Mouse (Mus musculus): ENCODE data around the gene Hspa1l.
"Not testable (repeated sequence)": the region's sequence is repeated elsewhere in the genome, so short reads cannot be mapped to it uniquely, and the experiment has no call there.

Hspa1l gene

DNA sequence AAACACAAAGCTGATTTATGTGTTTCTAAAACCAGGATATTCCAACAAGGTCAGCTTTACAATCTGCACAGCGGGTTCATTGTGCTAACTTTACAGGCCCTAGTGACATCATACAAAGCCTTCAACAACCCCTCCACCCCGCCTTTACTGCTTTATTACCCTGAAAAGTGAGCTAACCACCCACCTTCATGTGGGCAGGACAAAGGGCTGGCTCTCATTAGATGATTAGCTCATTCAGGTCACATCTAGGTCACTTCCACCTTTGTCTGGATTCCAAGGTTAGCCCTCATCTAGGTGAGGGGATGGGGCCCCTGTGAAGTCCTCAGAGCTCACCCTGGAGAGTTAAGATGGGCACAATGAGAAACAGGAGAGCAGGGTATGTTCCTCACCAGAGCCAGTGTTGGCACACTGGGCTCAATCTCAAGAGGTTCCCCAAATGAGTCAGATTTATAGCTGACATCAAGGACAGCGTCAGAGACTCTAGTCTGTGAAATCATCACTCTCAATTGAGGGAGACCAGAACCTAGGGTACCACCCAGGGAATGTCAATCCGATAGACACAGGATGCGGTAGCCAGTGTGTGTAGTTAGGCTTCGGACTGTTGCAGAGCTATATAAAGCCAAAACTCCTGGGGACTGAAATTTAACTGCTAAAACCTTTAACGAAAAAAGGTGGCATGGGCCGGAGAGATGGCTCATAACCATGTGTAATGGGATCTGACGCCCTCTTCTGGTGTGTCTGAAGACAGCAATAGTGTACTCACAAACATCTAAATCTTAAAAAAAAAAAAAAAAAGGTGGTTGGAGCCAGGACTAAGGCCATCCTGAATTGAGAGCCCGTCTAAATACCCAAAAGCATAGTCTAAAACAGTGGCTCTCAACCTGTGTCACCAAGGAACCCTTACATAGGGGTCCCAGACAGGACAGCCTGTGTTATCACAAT lies 21.7 kb upstream of the Hspa1l start:
- no peak for DNase-seq (ENCODE audit: low spot score in 2 of 2)

DNA sequence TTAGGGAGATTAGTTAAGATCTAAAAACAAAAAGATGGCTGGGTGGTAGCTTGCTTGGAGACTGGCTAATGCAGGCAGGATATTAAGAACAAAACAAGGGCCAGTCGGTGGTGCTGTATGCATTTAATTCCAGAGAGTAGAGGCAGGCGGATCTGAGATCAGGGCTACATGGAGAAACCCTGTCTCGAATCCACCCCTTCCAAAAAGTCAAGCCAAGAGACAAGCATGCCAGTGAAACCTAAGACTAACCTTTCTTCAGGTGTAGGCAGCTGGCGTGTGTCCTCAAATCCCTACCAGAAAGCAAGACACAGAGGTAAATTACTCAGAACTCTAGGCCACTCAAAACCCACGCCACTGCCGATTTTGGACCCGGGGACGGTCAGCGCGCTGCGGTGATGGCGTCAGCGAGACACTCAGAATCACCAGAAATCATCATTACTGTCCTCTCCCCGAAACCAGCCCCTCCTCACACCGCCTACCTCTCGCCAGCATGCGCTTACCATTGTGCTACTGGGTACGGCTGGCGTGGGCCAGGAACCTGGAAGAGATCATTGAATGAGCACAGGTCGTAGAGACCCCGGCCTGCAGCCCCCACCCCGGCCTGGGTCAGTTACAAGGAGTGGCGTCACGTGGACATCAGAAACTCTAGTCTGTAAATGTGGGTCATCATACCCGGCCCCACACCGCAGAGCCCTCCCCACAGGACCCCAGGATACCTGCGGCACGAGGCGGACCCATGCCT lies 20.7 kb upstream of the Hspa1l start:
- DNase-seq (ENCODE audit: low spot score in 2 of 2) = peak in 1 of 2 experiments; percentile 69

DNA sequence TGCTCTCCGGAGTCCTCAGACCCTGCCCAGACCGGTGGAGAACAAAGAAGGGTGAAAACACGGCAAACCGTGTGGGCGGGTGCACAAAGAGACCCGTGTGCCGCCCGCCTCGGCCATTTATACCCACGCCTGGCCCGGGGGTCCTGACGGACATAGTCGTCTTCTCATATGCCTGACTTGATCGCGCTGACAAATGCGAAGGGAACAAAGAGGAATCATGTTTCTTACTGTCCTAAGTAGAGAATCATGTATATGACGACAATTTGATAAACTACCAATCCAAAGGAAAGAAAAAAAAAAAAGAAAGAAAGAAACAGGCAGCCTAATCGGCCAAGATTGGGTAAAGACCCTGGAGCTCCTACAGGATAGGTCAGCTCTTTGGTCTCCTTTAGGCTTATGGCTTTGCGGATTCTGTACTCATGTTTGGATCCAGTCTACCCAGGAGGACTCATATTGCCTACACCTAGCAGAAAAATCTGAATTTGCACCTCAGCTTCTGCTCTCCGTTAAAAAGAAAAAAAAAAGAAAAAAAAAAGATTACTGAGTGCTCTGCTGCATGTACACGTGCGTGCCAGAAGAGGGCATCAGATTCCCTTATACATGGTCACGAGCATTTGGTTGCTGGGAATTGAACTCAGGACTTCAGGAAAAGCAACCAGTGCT lies 20.0 kb upstream of the Hspa1l start:
- peak in 1 of 2 experiments; percentile 80 for DNase-seq (ENCODE audit: low spot score in 2 of 2)

DNA sequence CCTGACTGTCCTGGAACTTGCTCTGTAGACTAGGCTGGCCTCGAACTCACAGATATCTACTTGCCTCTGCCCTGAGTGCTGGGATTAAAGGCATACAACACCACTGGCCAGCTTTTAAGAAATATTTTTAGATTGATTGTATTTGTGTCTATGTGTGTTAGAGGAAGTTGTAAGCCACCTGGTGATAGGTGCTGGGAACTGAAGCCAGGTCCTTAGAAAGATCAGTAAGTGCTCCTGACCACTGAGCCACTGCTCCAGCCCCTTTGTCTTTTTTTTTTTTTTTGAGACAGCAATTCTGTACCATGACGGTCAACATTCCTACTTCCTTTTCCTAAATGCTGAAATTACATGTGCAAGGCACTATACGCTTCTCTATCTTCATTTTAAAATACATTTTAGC lies 19.2 kb upstream of the Hspa1l start:
- DNase-seq (ENCODE audit: low spot score in 2 of 2) = no peak

DNA sequence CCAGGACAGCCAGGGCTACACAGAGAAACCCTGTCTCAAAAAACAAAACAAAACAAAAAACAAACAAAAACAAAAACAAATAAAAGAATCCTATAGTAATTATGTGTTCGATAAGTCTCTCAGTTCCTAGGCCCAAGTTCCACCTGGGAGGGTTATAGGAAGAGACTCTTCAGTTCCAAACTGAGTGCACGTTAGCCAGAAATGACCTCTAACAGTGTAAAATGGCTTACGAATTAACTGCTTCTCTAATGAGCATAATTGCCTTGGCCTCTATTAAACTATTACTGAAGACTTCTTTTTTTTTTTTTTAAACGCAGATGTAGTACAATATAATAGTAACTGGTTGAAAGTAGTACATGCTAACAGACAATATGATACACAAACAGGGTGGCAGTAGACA lies 18.6 kb upstream of the Hspa1l start:
- no peak for DNase-seq (ENCODE audit: low spot score in 2 of 2)

DNA sequence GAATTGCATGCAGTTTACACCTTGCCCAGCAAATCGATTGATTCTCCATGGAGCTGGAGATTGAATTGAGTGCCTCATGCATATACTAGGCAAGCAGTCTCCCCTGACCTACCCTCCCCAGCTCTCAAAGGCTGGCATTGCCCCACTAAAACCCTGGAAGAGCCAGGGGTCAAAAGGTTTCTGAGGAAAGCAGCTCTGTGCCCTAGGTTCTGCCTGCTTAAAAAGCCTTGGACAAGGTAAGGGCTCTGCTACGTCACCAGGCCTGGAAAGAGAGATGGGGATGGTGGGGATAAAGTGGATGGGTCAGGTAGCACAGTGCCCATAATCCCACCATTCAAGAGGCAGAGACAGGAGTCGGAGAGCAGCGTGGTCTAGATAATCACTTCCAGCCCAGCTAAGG lies 17.7 kb upstream of the Hspa1l start:
- no peak for DNase-seq (ENCODE audit: low spot score in 2 of 2)

DNA sequence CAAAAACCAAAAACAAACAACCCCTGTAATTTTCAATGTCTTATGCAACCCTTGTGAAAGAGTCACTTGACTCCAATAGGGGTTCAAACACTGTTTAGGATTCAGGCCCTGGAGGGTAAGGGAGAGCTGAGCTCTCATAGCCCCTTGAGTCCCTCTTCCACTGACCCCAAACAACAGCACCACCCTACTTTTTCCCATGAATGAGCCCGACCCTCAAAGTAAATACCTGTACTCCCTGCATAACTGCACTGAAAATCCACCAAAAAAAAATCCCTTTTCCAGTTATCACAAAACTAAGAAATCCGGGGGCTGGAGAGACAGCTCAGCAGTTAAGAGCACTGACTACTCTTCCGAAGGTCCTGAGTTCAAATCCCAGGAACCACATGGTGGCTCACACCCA lies 16.6 kb upstream of the Hspa1l start:
- no peak for DNase-seq (ENCODE audit: low spot score in 2 of 2)

DNA sequence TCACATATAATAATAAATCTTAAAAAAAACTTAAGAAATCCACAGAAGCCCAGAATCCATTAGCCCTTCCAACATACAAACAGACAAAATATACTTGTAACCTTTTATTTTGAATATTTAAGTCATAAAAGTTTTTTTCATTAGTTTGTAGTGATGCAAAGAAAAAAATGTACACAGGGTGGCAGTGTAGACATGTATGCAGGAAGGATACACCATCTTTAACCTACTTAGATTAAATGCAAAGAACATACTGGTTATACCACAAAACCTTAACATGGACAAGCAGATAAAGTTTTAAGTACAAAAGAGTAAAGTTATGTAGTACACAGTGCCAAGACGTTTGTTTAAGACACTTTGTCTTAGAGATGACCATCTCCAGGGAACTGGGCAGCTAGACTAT lies 16.2 kb upstream of the Hspa1l start:
- no peak for DNase-seq (ENCODE audit: low spot score in 2 of 2)

DNA sequence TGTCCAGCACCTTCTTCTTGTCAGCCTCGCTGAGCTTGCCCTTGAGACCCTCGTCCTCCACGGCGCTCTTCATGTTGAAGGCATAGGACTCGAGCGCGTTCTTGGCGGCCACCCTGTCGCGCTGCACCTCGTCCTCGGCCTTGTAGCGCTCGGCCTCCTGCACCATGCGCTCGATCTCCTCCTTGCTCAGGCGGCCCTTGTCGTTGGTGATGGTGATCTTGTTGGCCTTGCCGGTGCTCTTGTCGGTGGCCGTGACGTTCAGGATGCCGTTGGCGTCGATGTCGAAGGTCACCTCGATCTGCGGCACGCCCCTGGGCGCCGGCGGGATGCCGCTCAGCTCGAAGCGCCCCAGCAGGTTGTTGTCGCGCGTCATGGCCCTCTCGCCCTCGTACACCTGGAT lies 15.2 kb upstream of the Hspa1l start:
- not testable (repeated sequence) for DNase-seq (ENCODE audit: low spot score in 2 of 2)

DNA sequence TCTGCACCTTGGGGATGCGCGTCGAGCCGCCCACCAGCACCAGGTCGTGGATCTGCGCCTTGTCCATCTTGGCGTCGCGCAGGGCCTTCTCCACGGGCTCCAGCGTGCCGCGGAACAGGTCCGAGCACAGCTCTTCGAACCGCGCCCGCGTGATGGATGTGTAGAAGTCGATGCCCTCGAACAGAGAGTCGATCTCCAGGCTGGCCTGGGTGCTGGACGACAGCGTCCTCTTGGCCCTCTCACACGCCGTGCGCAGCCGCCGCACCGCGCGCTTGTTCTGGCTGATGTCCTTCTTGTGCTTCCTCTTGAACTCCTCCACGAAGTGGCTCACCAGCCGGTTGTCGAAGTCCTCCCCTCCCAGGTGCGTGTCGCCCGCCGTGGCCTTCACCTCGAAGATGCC lies 14.5 kb upstream of the Hspa1l start:
- DNase-seq (ENCODE audit: low spot score in 2 of 2) = not testable (repeated sequence)

DNA sequence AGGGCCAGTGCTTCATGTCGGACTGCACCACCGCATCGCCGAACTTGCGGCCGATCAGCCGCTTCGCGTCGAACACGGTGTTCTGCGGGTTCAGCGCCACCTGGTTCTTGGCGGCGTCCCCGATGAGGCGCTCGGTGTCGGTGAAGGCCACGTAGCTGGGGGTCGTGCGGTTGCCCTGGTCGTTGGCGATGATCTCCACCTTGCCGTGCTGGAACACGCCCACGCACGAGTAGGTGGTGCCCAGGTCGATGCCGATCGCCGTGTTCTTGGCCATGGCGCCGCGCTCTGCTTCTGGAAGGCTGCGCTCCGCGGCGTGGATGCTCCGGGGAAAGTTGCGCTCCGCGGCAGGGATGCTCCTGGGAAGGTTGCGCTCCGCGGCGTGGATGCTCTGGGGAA lies 13.8 kb upstream of the Hspa1l start:
- not testable (repeated sequence) for DNase-seq (ENCODE audit: low spot score in 2 of 2)

DNA sequence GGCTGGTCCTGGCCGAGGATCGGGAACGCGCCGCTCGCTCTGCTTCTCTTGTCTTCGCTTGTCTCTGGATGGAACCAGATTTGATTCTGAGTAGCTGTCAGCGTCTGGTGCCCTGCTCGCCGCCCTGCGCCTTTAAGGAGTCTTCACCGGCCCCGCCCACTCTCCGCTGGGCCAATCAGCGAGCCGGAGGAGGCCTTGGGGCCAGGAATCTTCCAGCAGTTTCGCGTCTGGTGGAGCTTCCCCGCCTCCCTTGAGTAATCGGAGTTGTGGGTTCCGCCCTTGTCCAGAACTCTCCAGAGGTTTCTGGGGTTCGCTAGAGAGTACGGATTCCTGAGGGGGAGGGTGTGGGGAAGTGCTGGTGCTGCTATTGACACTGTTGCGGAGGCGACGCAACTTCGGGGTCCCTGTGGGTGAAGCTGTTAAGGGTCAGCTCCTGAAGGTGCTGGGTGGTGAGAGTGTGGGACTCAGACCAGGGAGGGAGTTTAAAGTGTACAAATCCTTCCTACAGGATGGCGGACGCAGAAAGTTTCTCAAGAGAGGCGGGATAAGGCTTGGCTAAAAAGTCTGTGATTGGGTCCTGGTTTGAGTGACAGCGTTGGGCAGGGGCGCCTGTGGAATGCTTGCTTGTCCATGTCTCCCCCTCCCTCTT lies 13.2 kb upstream of the Hspa1l start, which contains the start of gene Hspa1b:
Gene Hspa1b (minus strand): TSS at position 109 of the 649 bp plus-strand sequence.
- DNase-seq (ENCODE audit: low spot score in 2 of 2) = peak; percentile 60 to 72

DNA sequence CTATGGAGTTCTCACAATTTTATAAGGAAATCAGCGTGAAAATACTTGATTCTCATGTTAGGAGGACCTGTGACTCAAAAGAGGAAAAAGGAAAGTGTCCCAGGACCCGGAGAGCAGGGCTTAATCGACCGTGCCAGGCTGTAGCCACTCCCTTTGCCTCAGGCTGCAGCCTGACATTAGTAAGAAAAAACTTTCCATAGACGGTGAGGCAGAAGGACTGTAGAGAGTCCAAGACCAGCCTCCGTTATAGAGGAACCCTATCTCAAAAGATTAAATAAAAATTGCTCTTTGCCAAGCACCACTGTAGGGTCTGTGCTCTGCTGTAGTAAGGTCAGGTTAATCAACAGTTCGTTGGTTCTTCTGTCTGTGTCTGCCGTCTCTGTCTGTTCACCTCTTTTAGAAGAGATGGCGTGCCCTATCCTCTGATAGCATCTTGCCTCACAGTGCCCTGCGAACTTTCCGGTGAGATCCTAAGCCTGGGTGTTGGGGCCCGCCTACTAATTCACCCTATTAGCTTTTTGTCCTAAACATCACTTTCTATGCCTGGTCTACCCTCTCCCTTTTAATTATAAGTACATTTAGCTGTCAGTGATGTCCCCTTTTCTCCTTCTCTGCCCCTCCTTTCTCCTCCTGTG lies 12.5 kb upstream of the Hspa1l start:
- no peak for DNase-seq (ENCODE audit: low spot score in 2 of 2)

DNA sequence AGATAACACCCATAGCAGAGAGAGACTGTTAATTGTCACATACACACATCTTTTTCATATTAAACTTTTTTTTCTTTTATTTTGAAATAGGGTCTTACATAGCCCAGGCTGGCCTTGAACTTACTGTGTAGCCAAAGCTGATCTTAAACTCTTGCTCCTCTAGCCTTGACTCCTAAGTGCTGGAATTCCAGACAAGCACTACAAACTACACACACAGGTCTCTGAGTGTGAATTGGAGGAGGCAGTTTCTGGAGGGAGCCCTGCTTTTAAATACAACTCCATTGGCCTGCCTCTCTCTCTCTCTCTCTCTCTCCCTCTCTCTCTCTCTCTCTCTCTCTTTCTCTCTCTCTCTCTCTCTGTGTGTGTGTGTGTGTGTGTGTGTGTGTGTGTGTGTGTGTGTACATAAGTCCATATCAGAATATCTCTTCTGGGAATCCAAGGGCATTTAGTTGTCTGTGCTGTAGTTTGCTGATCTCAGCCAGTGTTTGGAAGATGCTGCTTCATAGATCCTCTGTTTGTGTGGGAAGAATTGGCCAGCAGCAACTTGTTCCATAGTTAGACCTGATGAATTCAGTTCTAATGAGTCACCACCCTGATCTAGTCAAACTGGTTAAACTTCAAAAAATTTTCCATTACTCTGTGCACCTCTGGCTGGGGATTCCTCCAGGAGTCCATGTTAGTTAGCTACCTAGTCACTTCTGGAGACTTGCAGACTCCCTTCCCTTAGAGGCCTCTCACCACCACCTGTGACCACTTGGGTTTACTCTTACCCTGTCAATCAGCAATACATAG lies 11.6 kb upstream of the Hspa1l start:
- no peak for DNase-seq (ENCODE audit: low spot score in 2 of 2)

DNA sequence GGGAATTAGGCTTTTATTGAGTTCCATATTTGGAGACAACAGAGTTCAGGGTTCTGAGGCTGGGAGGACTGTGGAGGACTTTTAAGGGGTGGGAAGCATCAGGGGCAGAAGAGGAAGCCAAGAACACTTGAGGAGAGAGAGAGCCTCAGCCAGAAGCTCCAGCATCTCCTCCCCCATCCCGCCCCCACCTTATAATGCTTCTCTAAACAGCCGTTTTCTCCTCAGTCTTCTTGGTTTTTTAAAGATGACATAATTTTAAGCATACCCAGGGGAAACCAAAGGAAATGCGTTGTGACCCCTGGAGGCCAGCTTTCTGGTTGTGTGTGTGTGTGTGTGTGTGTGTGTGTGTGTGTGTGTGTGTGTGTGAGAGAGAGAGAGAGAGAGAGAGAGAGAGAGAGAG lies 10.4 kb upstream of the Hspa1l start:
- DNase-seq (ENCODE audit: low spot score in 2 of 2) = no peak

DNA sequence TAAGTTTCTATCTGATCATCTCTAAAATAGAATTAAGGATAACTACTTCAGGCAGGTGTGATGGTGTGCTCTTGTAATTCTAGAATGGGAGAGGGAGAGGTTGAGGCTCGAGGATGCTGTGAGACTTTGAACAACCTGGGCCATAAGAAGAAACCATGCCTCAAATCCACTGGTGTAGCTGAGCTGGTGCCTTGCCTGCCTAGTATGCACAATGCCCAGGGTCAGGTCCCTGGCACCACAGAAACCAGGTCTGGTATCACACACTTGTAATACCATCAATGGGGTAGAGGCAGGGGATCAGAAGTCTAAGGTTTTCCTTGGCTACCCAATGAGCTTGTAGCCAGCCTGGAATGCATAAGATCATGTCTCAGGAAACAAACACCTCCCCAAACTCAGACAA lies 9.7 kb upstream of the Hspa1l start:
- no peak for DNase-seq (ENCODE audit: low spot score in 2 of 2)

DNA sequence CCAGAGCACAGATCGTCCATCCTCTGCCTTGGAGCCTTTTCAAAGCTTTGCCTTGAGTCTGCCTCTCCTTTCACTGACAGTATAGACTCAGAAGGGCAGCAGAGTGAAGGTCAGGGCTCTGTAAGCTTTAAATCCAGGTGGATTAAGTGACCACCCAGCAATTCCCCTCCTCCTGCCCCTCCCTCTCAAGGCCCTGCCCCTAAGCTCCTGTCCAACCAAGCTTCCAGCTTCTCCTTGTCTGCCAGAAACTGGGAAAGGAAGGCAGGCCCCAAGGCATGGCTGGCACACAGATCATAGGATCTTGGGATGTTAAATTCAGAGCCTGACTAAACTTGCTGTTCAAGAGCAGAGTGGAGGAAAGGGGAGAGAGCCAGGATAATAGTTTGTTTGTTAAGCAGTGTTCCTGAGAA lies 7.9 kb upstream of the Hspa1l start:
- DNase-seq (ENCODE audit: low spot score in 2 of 2) = no peak

DNA sequence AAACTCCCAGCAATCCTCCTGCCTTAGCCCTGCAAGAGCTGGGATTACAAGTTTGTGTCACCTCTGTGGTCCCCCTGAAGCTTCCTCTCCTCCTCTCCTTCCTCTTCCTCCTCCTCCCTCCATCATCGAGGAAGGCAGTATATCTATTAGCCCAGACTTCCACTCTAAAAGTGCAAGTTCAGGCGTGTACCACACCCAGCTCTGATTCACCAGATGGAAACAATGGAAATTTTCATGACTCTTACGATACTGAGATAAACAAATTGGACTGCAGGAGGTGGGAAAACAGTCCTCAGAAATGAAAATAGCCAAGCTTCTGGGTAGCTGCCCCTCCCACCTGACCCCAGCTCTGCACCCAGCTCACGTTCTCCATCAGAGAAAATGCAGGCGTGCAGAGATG lies 6.9 kb upstream of the Hspa1l start:
- DNase-seq (ENCODE audit: low spot score in 2 of 2) = no peak

DNA sequence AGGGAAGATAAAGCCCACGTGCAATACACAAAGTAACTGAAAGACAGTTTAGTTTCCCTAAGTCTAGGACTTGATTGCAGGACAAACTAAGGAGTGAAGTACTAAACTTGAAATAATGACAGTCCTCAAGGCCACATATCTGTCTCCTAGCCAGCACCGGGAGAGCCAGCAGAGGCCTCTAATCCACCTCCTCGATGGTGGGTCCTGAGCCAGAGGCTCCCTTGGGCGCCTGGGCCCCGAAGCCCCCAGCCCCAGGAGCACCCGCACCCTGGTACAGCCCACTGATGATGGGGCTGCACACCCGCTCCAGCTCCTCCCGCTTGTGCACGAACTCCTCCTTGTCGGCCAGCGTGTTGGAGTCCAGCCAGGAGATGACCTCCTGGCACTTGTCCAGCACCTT lies 2.7 kb upstream of the Hspa1l start, which contains the start of gene Gm20481:
Gene Gm20481 (plus strand): TSS at position 91 of the 400 bp plus-strand sequence.
- DNase-seq (ENCODE audit: low spot score in 2 of 2) = not testable (repeated sequence)

DNA sequence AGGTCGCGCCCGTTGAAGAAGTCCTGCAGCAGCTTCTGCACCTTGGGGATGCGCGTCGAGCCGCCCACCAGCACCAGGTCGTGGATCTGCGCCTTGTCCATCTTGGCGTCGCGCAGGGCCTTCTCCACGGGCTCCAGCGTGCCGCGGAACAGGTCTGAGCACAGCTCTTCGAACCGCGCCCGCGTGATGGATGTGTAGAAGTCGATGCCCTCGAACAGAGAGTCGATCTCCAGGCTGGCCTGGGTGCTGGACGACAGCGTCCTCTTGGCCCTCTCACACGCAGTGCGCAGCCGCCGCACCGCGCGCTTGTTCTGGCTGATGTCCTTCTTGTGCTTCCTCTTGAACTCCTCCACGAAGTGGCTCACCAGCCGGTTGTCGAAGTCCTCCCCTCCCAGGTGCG lies 1.7 kb upstream of the Hspa1l start:
- not testable (repeated sequence) for DNase-seq (ENCODE audit: low spot score in 2 of 2)
